Mouse (Mus musculus) small intestine, adult 2 months (tissue): ENCODE measurements at regions not wholly inside any gene's neighbourhood (a gene's known extent, or its start where the extent isn't known, plus 50 kb on each side); places are given as distances from the start of the nearest gene placed in this dataset.

Source experiments
- H3K27ac ChIP-seq: fragments of 200-500 bp; 2 replicates; pipeline ENCODE4 v1.5.1; 2012; ENCODE audit warnings: low read depth, low read length, control low read depth, inconsistent platforms; ENCODE audit not compliant: insufficient read depth
- H3K27me3 ChIP-seq: fragments of 200-500 bp; 2 replicates; pipeline ENCODE4 v1.6.1; 2012; ENCODE audit warnings: mild to moderate bottlenecking, moderate library complexity, low read length, inconsistent platforms; ENCODE audit not compliant: control insufficient read depth, insufficient read depth
- H3K36me3 ChIP-seq: fragments of 200-500 bp; 2 replicates; pipeline ENCODE4 v1.6.1; 2012; ENCODE audit warnings: mild to moderate bottlenecking, low read length, control low read depth, inconsistent platforms; ENCODE audit not compliant: control insufficient read depth, insufficient read depth
- H3K4me1 ChIP-seq: fragments of 200-500 bp; 2 replicates; pipeline ENCODE4 v1.6.1; 2012; ENCODE audit warnings: low read length, inconsistent platforms, mixed read lengths; ENCODE audit not compliant: control insufficient read depth, insufficient read depth, insufficient read length
- H3K4me3 ChIP-seq: fragments of 200-500 bp; 2 replicates; pipeline ENCODE4 v1.5.1; 2012; ENCODE audit warnings: low read depth, mild to moderate bottlenecking, control low read depth, inconsistent platforms, low read length, moderate library complexity
- CTCF ChIP-seq: fragments of 200-500 bp; IDR thresholded peaks from 2 replicates; pipeline ENCODE4 v1.5.1; 2012; ENCODE audit warnings: low read depth, mild to moderate bottlenecking, control low read depth, inconsistent platforms, low read length, moderate library complexity, mixed read lengths; ENCODE audit not compliant: insufficient replicate concordance, insufficient read length; ENCODE audit errors: extremely low read depth
- POLR2A ChIP-seq: fragments of 200-500 bp; IDR thresholded peaks from 2 replicates; pipeline ENCODE4 v1.6.1; 2012; ENCODE audit warnings: low read depth, mild to moderate bottlenecking, control low read depth, inconsistent platforms, low read length, moderate library complexity
- WGBS: fragments of 180-500 bp; shearing (Covaris S2); methylation state at CpG from one replicate; pipeline ENCODE4 v1.1.7; 2018; 5-methylcytosine and 5-hydroxymethylcytosine counted together

DNA sequence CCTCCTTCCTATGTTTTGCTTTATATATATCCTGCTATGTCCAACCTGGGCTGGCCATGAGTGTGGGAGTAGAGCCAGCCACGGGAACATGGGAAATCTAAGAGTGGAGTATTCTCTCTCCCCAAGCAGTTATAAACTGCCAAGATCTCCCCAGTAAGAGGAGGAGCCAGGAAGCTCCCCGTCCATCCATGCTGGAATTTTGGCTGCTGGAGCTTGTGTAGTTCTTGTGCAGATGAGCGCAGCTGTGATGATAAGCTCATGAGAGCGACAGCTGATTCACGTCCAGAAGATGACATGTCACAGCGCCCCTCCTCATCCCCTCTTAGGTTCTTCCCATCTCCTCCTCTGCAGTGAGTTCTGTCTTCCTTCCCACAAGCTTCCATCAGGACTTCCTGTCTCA lies 99.4 kb upstream of the Arhgap28 start:
- no peak overlapping the region for H3K4me3 ChIP-seq
- TF ChIP-seq POLR2A: no peak
- no peak overlapping the region for H3K27ac ChIP-seq
- H3K27me3 ChIP-seq: no peaks in the 10 kb centered on the region
- no peaks in the 10 kb centered on the region for H3K4me1 ChIP-seq
- H3K36me3 ChIP-seq: no peaks in the 10 kb centered on the region
- 72% methylated on average over 6 of the region's 6 CpGs for WGBS

DNA sequence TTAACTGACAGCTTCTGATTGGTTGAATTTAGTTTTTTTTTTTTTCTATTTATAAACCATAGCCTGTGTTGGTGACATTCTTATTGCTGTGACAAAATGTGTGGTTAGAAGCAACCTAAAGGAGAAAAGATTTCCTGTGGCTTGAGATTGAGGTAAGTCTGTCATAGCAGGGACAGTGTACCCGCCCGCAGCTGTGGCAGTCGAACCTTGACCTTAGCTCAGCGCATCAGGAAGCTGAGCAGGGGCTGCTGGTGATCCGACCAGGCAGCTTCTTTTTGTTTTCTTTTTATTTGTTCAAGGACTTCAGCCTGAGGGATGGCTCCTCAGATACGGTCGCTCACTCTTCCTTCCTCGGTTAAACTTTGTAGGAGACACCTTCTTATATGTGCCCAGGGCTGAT lies 102.4 kb upstream of the Arhgap28 start:
- 27% methylated on average over 8 of the region's 8 CpGs for WGBS
- TF ChIP-seq CTCF (no peak), POLR2A (no peak)

DNA sequence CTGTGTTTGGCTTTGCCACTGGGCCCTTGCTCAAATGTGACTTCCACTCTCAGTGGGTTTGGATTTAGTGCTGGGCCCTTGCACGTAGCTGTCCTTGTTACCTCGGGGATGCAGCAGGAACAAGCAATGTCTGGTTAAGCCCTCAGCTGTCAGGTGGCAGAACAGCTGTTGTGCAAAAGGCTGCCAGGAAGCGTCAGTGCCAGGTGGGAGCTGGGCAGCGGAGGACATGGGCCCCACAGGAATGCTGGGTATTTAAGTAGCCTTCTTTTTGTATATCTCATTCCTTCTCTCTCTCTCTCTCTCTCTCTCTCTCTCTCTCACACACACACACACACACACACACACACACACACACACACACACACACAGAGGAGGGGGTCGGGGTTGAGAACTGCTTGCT lies 104.0 kb upstream of the Arhgap28 start:
- H3K4me1 ChIP-seq: no peaks in the 10 kb centered on the region

More for the DNA sequence above, 102.4 kb upstream of the Arhgap28 start:
- no peaks in the 10 kb centered on the region for H3K36me3 ChIP-seq
- H3K4me1 ChIP-seq: no peaks in the 10 kb centered on the region
- H3K27me3 ChIP-seq: no peaks in the 10 kb centered on the region
- no peak overlapping the region for H3K4me3 ChIP-seq
- H3K27ac ChIP-seq: no peak overlapping the region

DNA sequence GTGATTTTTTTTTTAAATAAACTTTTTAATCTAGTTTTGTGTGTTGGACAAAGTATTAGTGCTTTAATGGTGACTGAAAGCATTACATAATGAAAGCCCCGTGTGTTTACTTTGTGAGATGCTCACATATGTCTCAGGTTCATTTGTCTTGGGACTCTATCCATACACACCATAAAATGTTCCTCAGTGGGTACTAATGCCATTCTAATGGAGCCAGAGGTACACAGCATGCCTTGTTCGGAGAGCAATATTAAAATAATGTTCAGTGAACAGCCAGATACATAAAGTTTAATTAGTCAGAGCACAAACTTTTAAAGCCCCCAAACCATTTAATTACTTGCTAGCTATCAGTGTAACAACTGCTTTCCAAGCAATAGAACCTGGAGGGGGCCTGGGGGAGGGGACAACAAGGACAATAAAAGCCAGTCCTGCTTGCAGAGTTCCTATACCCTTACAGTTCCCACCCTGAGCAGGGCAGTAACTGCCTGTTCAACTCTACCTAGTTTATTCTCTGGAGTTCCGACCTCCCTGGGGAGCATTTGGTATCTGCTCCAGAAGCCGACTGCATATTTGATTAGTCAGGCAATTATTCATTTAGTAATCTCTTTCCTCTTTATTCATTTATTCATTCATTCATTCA lies 108.0 kb upstream of the Arhgap28 start:
- Histone ChIP-seq H3K27ac (no peak overlapping the region), H3K4me1 (no peaks in the 10 kb centered on the region), H3K27me3 (no peaks in the 10 kb centered on the region), H3K4me3 (no peak overlapping the region), H3K36me3 (no peaks in the 10 kb centered on the region)
- TF ChIP-seq CTCF (no peak), POLR2A (no peak)
- WGBS: 73% methylated on average over 4 of the region's 4 CpGs

More for the DNA sequence above, 104.0 kb upstream of the Arhgap28 start:
- Histone ChIP-seq H3K36me3 (no peaks in the 10 kb centered on the region), H3K27me3 (no peaks in the 10 kb centered on the region), H3K4me3 (no peak overlapping the region), H3K27ac (no peak overlapping the region)
- TF ChIP-seq CTCF: no peak
- TF ChIP-seq POLR2A: no peak
- 72% methylated on average over 5 of the region's 5 CpGs for WGBS

DNA sequence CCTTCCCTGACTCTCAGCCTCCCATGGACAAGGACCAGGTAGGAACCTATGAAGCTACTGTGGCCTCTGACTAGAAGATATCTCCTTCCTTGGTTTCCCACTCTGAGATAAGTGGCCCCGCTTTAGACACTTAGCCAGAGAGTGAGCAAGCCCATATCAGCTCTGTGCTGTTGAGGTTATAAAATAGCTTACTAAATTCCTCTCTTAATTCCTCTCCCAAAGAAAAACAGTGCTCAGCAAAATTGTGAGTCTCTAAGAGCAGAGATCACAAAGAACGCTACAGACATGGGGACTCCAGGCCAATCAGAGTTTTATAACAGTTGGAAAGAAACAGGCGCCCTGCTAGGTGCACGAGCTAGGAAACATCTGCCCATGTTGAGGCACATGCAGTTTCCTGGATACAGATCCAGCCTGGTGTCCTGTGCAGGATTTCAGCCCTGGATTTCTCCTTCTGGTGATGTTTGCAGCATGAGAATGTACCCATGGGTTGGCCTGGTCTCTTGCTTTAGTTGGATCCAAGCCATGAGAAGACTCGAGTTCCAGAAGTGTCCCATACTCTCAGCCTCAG lies 108.9 kb upstream of the Arhgap28 start:
- Histone ChIP-seq H3K27ac (no peak overlapping the region), H3K27me3 (no peaks in the 10 kb centered on the region), H3K4me1 (no peaks in the 10 kb centered on the region), H3K4me3 (no peak overlapping the region), H3K36me3 (no peaks in the 10 kb centered on the region)
- WGBS: 64% methylated on average over 5 of the region's 5 CpGs
- TF ChIP-seq POLR2A (no peak), CTCF (no peak)

DNA sequence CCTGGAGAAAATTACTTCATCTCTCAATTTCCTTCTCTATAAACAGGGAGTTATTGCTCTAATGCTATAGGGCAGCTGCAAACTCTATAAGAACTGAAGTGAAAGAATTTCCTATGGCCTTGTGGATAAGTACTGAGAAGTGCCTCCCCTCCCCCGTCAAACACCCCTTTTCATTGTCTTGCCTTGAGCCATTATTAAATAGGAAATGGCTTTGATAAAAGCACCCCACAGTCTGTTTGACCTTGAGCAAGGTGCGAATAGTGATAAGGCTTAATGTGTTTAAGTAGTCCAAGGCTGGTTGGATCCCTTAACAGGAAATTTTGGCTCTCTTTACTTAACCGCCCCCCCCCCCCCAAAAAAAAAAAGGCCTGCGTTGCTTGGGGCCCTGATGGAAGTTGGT lies 111.7 kb upstream of the Arhgap28 start:
- TF ChIP-seq POLR2A: no peak
- no peak for TF ChIP-seq CTCF
- no peaks in the 10 kb centered on the region for H3K27me3 ChIP-seq
- H3K4me1 ChIP-seq: no peaks in the 10 kb centered on the region
- WGBS: 46% methylated on average over 4 of the region's 4 CpGs
- H3K36me3 ChIP-seq: no peaks in the 10 kb centered on the region
- H3K4me3 ChIP-seq: no peak overlapping the region
- H3K27ac ChIP-seq: no peak overlapping the region

DNA sequence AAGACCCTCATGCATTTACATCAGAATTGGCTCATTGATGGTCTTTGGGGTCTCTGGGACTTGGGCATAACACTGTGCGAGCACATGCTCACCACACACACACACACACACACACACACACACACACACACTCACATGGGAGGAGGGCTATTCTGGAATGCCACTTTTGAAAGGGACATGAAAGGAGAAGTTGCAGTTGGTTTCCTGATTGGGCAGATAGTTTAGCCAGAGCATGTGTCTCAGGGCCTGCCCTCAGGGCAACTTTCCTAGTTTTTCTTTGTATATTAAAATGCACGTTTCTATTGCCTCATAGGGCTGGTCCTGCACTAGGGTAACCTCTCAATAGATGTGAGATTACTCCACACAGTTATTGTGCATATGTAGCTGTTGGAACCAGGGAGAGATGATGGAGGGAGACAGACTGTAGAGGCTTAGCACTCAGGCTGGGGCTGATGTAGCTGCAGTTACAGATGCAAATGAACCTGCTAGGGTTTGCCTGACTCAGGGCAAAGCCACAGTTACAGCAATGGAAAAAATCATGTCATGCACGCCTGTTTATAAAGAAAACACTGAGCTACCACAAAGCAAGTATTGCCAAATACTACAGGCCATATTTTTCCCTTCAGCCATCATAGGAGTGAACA lies 115.3 kb upstream of the Arhgap28 start:
- no peaks in the 10 kb centered on the region for H3K27me3 ChIP-seq
- no peak for TF ChIP-seq CTCF
- TF ChIP-seq POLR2A: no peak
- no peaks in the 10 kb centered on the region for H3K4me1 ChIP-seq
- H3K4me3 ChIP-seq: no peak overlapping the region
- H3K36me3 ChIP-seq: no peaks in the 10 kb centered on the region
- WGBS: 61% methylated on average over 3 of the region's 3 CpGs
- no peak overlapping the region for H3K27ac ChIP-seq
